Mouse (Mus musculus): ENCODE measurements at regions not wholly inside any gene's neighbourhood (a gene's known extent, or its start where the extent isn't known, plus 50 kb on each side); places are given as distances from the start of the nearest gene placed in this dataset.

DNA sequence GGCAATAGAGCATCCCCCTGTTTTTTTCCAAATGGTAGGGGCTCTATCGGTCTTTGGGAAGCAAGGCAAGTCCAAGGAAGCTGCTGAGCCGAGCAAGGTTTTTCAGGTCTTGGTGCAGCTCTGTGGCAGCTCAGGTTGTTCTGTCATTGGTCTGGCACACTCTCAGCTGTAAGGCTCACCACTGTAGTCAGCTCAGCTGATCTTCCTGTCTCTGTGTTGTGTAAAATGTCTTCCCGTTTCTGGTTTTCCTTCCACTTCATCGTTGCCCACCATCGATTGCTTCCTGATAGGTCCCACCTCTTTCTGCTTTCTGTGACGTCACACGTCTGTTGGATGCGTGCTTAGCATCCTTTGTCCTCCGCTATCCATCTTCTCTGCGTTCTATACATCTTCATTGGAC, 96.2 kb downstream of the D16Ertd472e start:
- no peak overlapping the region for H3K4me3 ChIP-seq (ENCODE audit: insufficient read depth, low read depth, low read length)
- no peaks in the 10 kb centered on the region for H3K36me3 ChIP-seq (ENCODE audit: control insufficient read depth, insufficient read depth, low read length)
- TF ChIP-seq CTCF (IDR thresholded peaks at IDR 0.05; ENCODE audit: low read depth, low read length) (no peak), POLR2A (IDR thresholded peaks at IDR 0.05; ENCODE audit: extremely low read depth, insufficient read depth, low read length) (no peak)
- no peaks in the 10 kb centered on the region for H3K27me3 ChIP-seq (ENCODE audit: control insufficient read depth, insufficient read depth, low read length)
- H3K9ac ChIP-seq (ENCODE audit: low read depth, low read length): no peak overlapping the region
- no peak overlapping the region for H3K27ac ChIP-seq (replicated peaks; ENCODE audit: insufficient read depth, low read depth, low read length)
- no peak for DNase-seq (ENCODE audit: extremely low read depth, low read depth, low spot score)
- 91% methylated on average over 10 of the region's 10 CpGs for WGBS
- no peaks in the 10 kb centered on the region for H3K4me1 ChIP-seq (ENCODE audit: control insufficient read depth, insufficient read depth, low read length)
- H3K79me2 ChIP-seq (ENCODE audit: control insufficient read depth, insufficient read depth, low read length): no peaks in the 10 kb centered on the region

DNA sequence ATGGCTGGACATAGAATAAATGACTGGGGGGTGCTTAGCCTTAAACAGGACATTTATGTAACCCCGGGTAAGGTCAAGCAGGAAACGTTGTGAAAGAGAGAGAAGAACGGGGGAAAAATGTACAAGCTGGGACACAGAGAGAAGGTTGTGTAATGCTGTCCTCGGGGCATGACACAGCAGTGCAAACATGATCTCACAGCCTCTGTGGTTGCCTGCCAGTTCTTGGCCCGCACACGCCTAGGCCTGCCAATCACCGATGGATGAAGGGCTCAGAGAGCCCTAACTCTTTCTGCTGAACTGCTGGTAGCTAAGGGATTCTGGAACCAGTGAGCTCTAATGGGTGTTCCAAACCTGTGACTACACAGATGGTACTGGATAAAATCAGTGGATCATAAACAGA, 96.5 kb upstream of the Btg3 start:
- Histone ChIP-seq H3K79me2 (ENCODE audit: control insufficient read depth, insufficient read depth, low read length) (no peaks in the 10 kb centered on the region), H3K9ac (ENCODE audit: low read depth, low read length) (no peak overlapping the region), H3K4me1 (ENCODE audit: control insufficient read depth, insufficient read depth, low read length) (peaks cover 8% of the 10 kb centered on the region; the same call in 1 of the 2 replicates), H3K27me3 (ENCODE audit: control insufficient read depth, insufficient read depth, low read length) (no peaks in the 10 kb centered on the region), H3K27ac (replicated peaks; ENCODE audit: insufficient read depth, low read depth, low read length) (no peak overlapping the region), H3K36me3 (ENCODE audit: control insufficient read depth, insufficient read depth, low read length) (no peaks in the 10 kb centered on the region), H3K4me3 (ENCODE audit: insufficient read depth, low read depth, low read length) (no peak overlapping the region)
- DNase-seq (ENCODE audit: extremely low read depth, low read depth, low spot score): peak; percentile 97
- TF ChIP-seq CTCF (IDR thresholded peaks at IDR 0.05; ENCODE audit: low read depth, low read length): no peak
- no peak for TF ChIP-seq POLR2A (IDR thresholded peaks at IDR 0.05; ENCODE audit: extremely low read depth, insufficient read depth, low read length)
- 18% methylated on average over 7 of the region's 7 CpGs for WGBS

DNA sequence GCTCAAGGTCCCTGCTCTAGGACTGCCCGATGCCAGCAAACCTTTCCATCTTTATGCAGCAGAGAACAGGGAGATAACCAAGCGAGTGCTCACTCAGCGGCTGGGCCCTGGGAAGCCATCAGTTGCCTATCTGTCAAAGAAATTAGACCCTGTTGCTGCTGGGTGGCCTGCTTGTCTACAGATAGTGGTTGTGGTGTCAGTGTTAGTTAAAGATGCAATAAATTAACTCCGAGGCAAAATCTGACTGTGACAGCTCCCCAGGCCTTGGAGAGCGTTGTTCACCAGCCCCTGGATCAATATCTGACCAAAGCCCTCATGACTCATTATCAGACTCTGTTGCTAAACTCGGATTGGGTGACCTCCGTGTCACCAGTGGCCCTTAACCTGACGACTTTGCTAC, 83.0 kb upstream of the Btg3 start:
- H3K27ac ChIP-seq (replicated peaks; ENCODE audit: insufficient read depth, low read depth, low read length): peak overlapping the region; percentile 40
- WGBS: 23% methylated on average over 8 of the region's 8 CpGs
- no peaks in the 10 kb centered on the region for H3K79me2 ChIP-seq (ENCODE audit: control insufficient read depth, insufficient read depth, low read length)
- TF ChIP-seq POLR2A (IDR thresholded peaks at IDR 0.05; ENCODE audit: extremely low read depth, insufficient read depth, low read length) (no peak), CTCF (IDR thresholded peaks at IDR 0.05; ENCODE audit: low read depth, low read length) (no peak)
- peaks cover 6% of the 10 kb centered on the region for H3K4me1 ChIP-seq (ENCODE audit: control insufficient read depth, insufficient read depth, low read length)
- no peaks in the 10 kb centered on the region for H3K27me3 ChIP-seq (ENCODE audit: control insufficient read depth, insufficient read depth, low read length)
- peak; percentile 95 for DNase-seq (ENCODE audit: extremely low read depth, low read depth, low spot score)
- H3K36me3 ChIP-seq (ENCODE audit: control insufficient read depth, insufficient read depth, low read length): no peaks in the 10 kb centered on the region
- H3K4me3 ChIP-seq (ENCODE audit: insufficient read depth, low read depth, low read length): no peak overlapping the region
- H3K9ac ChIP-seq (ENCODE audit: low read depth, low read length): no peak overlapping the region

DNA sequence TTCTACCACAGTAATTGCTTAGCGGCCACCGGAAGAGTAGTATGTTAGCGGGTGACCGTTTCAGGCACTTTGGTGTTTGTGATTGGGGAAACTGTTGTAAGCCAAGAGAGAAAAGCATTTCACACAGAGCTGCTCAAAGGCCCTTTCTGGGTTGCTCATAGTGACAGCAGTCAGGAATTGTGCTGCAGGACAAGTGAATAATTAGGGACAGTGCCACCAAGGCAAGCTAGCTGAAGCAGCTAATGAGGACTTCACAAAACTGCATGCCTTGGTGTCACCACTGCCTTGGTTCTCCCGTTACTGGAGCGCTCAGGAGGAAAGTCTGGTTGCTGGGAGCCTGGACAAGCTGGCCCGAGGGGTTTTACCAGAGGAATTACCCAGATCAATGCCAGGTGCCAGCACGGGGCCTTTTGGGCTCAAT, 80.7 kb upstream of the Btg3 start:
- H3K27ac ChIP-seq (replicated peaks; ENCODE audit: insufficient read depth, low read depth, low read length): no peak overlapping the region
- H3K79me2 ChIP-seq (ENCODE audit: control insufficient read depth, insufficient read depth, low read length): no peaks in the 10 kb centered on the region
- DNase-seq (ENCODE audit: extremely low read depth, low read depth, low spot score): no peak
- H3K9ac ChIP-seq (ENCODE audit: low read depth, low read length): no peak overlapping the region
- H3K27me3 ChIP-seq (ENCODE audit: control insufficient read depth, insufficient read depth, low read length): no peaks in the 10 kb centered on the region
- 86% methylated on average over 8 of the region's 8 CpGs for WGBS
- no peak for TF ChIP-seq POLR2A (IDR thresholded peaks at IDR 0.05; ENCODE audit: extremely low read depth, insufficient read depth, low read length)
- no peak for TF ChIP-seq CTCF (IDR thresholded peaks at IDR 0.05; ENCODE audit: low read depth, low read length)
- H3K36me3 ChIP-seq (ENCODE audit: control insufficient read depth, insufficient read depth, low read length): no peaks in the 10 kb centered on the region
- no peak overlapping the region for H3K4me3 ChIP-seq (ENCODE audit: insufficient read depth, low read depth, low read length)
- H3K4me1 ChIP-seq (ENCODE audit: control insufficient read depth, insufficient read depth, low read length): peaks cover 6% of the 10 kb centered on the region

DNA sequence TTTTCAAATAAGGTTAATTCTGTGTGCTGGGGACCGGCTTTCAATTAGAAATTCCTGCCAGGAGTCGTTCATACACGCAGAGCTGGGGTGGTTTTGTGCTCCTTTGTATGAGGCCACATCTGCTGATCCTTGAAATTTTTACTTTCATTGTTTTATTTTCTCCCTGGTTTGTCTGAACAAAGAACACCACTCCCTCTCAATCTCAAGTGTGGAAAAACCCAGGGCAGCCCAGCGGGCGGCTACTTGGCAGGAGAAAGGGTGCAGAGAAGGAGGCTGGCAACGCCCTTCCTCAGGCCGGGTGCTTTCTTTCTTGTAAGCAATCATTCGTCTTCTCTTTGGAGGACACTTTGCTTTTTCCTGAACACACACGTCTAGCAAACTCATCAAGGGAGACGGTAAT, 79.4 kb upstream of the Btg3 start:
- no peaks in the 10 kb centered on the region for H3K36me3 ChIP-seq (ENCODE audit: control insufficient read depth, insufficient read depth, low read length)
- H3K4me1 ChIP-seq (ENCODE audit: control insufficient read depth, insufficient read depth, low read length): peaks cover 6% of the 10 kb centered on the region
- H3K79me2 ChIP-seq (ENCODE audit: control insufficient read depth, insufficient read depth, low read length): no peaks in the 10 kb centered on the region
- WGBS: 90% methylated on average over 10 of the region's 10 CpGs
- no peak overlapping the region for H3K4me3 ChIP-seq (ENCODE audit: insufficient read depth, low read depth, low read length)
- H3K27ac ChIP-seq (replicated peaks; ENCODE audit: insufficient read depth, low read depth, low read length): no peak overlapping the region
- H3K9ac ChIP-seq (ENCODE audit: low read depth, low read length): no peak overlapping the region
- H3K27me3 ChIP-seq (ENCODE audit: control insufficient read depth, insufficient read depth, low read length): no peaks in the 10 kb centered on the region
- no peak for DNase-seq (ENCODE audit: extremely low read depth, low read depth, low spot score)
- no peak for TF ChIP-seq POLR2A (IDR thresholded peaks at IDR 0.05; ENCODE audit: extremely low read depth, insufficient read depth, low read length)

DNA sequence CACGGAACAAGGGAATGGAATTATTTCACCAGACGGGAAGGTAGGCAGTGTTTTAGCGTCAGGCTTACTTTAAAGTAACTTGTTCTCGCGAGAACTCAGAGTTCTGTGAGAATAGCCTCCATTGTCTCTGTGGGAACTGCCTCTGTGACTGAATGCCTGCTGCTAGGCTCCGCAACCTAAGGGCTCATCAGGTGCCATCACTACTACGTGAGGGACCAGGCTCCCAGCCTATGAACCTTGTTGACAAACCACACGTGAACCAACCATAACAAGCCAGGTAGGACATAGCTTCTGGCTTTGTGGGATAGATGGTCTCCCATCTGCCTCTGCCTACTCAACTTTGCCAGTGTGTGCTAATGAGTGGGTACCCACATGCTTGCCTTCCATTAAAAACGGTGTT, 77.5 kb upstream of the Btg3 start:
- WGBS: 95% methylated on average over 9 of the region's 9 CpGs

More for the DNA sequence above, 77.5 kb upstream of the Btg3 start:
- Histone ChIP-seq H3K4me3 (ENCODE audit: insufficient read depth, low read depth, low read length) (no peak overlapping the region), H3K79me2 (ENCODE audit: control insufficient read depth, insufficient read depth, low read length) (no peaks in the 10 kb centered on the region), H3K36me3 (ENCODE audit: control insufficient read depth, insufficient read depth, low read length) (no peaks in the 10 kb centered on the region), H3K27me3 (ENCODE audit: control insufficient read depth, insufficient read depth, low read length) (no peaks in the 10 kb centered on the region), H3K4me1 (ENCODE audit: control insufficient read depth, insufficient read depth, low read length) (no peaks in the 10 kb centered on the region), H3K27ac (replicated peaks; ENCODE audit: insufficient read depth, low read depth, low read length) (no peak overlapping the region), H3K9ac (ENCODE audit: low read depth, low read length) (no peak overlapping the region)
- no peak for TF ChIP-seq POLR2A (IDR thresholded peaks at IDR 0.05; ENCODE audit: extremely low read depth, insufficient read depth, low read length)
- no peak for TF ChIP-seq CTCF (IDR thresholded peaks at IDR 0.05; ENCODE audit: low read depth, low read length)
- no peak for DNase-seq (ENCODE audit: extremely low read depth, low read depth, low spot score)
